Mouse (Mus musculus) bone marrow macrophage, adult 2 months (primary cell): ENCODE results near the gene D17H6S53E. TPM values are rescaled to one million over a fixed set of nuclear protein-coding genes. Genes with fewer than 3 reads are reported as not detected.
A peak's percentile ranks its signal among the peaks of the same experiment; 100 is the strongest.

Experiments
- H3K27ac ChIP-seq: 2 replicates; pipeline ENCODE4 v1.5.1; 2012; ENCODE audit warnings: low read depth, low read length; ENCODE audit not compliant: insufficient read depth
- H3K4me1 ChIP-seq: 2 replicates; pipeline ENCODE4 v1.6.1; 2012; ENCODE audit warnings: low read length; ENCODE audit not compliant: control insufficient read depth, insufficient read depth
- H3K4me3 ChIP-seq: 2 replicates; pipeline ENCODE4 v1.5.1; 2012; ENCODE audit warnings: mild to moderate bottlenecking, low read length, moderate library complexity; ENCODE audit not compliant: insufficient read depth
- CTCF ChIP-seq: IDR thresholded peaks from 2 replicates; pipeline ENCODE4 v1.5.1; 2012; ENCODE audit warnings: low read depth, mild to moderate bottlenecking, low read length, moderate library complexity
- POLR2A ChIP-seq: IDR thresholded peaks from 2 replicates; pipeline ENCODE4 v1.6.1; 2012; ENCODE audit warnings: mild to moderate bottlenecking, low read depth, low read length, borderline replicate concordance
- polyA plus RNA-seq: library from polyadenylated mRNA; stranded (reverse); fragments of >200 nt; gene quantifications from 2 replicates; pipeline ENCODE4 v1.2.4, GENCODE M21; 2012; ENCODE audit not compliant: missing spikeins, insufficient read depth, insufficient read length

The D17H6S53E gene
- polyA plus RNA-seq, 1 experiment, result 30.4 TPM

DNA sequence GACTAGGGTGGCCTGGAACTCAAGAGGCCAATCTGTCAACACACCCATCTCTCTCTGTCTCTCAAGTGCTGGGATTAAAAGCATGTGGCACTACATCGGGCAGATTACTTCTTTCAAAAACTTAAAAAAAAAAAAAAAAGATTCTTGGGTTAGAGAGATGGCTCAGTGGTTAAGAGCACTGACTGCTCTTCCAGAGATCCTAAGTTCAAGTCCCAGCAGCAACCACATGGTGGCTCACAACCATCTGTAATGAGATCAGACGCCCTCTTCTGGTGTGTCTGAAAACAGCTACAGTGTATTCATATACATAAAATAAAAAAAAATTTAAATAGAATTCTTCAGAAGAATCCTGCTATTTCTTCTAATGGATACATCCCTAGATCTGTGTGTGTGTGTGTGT is 38.0 kb upstream of the D17H6S53E start:
- Histone ChIP-seq H3K27ac (no peak overlapping the region), H3K4me3 (no peak overlapping the region), H3K4me1 (no peaks in the 10 kb centered on the region)
- TF ChIP-seq POLR2A, result no peak
- no peak for TF ChIP-seq CTCF

DNA sequence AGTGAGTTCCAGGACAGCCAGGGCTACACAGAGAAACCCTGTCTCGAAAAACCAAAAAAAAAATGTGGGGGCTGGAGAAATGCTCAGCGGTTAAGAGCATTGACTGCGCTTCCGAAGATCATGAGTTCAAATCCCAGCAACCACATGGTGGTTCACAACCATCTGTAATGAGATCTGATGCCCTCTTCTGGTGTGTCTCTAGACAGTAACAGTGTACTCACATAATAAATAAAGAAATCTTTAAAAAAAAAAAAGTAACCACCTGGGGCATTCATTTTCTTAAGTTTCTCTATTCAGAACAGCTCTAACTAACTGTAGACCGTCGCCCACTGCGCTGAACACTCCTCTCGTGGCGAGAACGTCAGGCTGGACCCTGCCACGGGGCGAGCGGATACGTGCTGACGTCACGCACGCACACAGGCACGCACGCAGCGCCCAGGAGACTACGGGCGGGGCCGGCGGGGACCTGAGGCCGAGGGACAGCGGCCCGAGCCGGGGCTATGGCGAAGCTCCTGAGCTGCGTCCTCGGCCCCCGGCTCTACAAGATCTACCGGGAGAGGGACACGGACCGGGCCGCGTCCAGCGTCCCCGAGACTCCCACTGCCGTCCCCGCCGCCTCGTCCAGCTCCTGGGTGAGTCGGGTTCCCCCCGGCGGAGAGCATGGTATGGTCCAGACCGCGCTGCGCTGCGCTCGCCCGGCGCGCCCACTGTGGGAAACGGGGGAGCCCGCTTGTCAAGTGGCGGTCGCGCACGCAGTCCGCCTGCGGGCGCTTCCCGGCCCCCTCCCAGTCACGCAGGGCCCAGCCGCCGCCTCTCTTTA is 37.1 kb upstream of the D17H6S53E start, which contains the start of gene Abhd16a:
Gene Abhd16a, plus strand, starts transcription at position 439 of the 820 bp plus-strand sequence.
- Histone ChIP-seq H3K4me1 (no peaks in the 10 kb centered on the region), H3K4me3 (peak within 1 kb of the TSS; percentile 94), H3K27ac (peak within 1 kb of the TSS; percentile 94)
- TF ChIP-seq CTCF, result no peak
- TF ChIP-seq POLR2A, result no peak

DNA sequence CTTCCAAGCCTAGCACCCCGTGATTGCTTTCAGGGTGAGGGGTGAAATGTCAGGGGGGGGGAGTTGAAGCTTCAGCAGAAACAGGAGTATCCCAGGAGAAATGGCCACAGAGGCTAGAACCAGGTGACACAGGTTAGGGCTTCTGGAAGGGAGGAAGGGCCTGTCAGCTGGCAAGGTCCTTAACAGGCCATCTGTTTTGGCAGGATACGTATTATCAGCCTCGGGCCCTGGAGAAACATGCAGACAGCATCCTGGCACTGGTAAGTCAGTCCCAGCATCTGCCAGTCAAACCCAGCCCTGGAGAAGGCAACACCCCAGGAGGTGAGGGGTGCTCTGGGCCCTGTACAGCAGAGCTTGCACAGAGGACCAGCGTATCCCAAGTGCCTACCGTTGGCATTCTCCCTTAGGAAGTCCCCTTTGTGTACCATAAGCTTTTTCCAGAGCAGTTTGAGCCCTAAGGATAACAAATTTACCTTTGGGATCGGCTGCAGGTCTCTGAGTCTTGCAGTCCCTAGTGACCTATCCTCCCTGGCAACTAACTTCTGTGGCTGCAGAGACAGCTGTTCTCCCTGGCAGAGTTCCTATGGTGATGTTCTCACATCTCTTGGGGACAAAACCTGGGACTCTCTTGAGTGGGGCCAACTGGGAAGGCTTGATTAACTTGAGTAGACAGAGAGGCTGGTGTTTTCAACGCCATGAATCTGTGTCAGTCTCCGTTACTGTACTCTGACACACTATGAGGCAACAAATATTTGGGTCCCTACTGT is 35.8 kb upstream of the D17H6S53E start:
- TF ChIP-seq CTCF (no peak), POLR2A (no peak)
- peaks cover 6% of the 10 kb centered on the region for H3K4me1 ChIP-seq
- peak overlapping the region; percentile 94 for H3K4me3 ChIP-seq
- no peak overlapping the region for H3K27ac ChIP-seq

GRCm38 (mm10) chr17:35092403-35093198 is 33.6 kb upstream of the D17H6S53E start:
- H3K27ac ChIP-seq, result no peak overlapping the region
- peaks cover 6% of the 10 kb centered on the region for H3K4me1 ChIP-seq
- no peak overlapping the region for H3K4me3 ChIP-seq
- TF ChIP-seq POLR2A (no peak), CTCF (no peak)

- Histone ChIP-seq H3K4me3 (no peak overlapping the region), H3K4me1 (peaks cover 6% of the 10 kb centered on the region), H3K27ac (no peak overlapping the region)
- TF ChIP-seq POLR2A (no peak), CTCF (no peak)
Observed at GRCm38 (mm10) chr17:35094475-35095365, 31.5 kb upstream of the D17H6S53E start.

DNA sequence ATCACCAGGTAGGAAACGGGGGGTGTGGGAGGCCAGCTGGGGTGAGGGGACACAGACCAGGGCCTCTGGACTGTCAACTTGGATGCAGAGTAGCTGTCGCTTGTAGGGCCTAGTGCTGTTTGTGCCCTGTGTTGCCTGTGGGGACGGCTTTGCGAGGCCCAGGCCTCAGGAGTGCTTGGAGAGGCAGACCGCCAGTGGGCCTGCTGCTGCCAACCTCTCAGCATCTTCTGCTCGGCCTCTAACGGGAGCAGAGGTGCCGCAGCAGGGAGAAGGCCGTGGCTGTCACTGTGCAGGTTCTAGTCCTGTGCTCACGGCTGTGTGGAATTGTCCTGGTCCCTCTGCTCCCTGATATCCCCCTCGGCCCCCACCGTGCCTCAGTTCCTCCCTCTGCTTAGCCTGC is 29.6 kb upstream of the D17H6S53E start:
- Histone ChIP-seq H3K27ac (no peak overlapping the region), H3K4me1 (peaks cover 6% of the 10 kb centered on the region), H3K4me3 (no peak overlapping the region)
- TF ChIP-seq POLR2A (no peak), CTCF (no peak)

GRCm38 (mm10) chr17:35097164-35097655 is 29.0 kb upstream of the D17H6S53E start:
- TF ChIP-seq CTCF, result no peak
- no peak for TF ChIP-seq POLR2A
- Histone ChIP-seq H3K4me1 (peaks cover 6% of the 10 kb centered on the region), H3K27ac (no peak overlapping the region), H3K4me3 (no peak overlapping the region)

DNA sequence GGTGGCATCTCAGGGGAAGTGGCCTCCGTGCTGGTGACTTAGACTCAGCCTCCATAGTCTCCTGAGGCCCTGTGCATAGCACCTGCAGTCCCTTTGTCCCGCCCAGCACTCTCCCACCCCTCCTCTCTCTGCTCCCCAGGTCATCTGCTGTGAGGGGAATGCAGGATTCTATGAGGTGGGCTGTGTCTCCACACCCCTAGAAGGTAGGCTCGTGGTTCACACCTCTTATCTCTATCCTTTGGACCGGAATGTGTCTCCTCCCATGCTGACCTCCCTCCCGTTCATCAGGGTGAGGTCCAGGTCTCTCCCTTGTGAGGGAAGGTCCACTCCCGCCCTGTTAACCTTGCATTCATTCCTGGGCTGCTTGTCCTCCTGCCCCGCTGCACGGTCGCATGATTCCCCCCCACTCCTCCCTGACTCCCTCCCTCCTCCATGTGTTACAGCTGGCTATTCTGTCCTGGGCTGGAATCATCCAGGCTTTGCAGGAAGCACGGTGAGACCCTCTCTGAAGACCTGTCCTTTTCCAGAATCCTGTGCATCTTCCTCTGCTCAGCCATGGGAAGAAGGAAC is 25.9 kb upstream of the D17H6S53E start:
- TF ChIP-seq POLR2A, result no peak
- no peak for TF ChIP-seq CTCF
- Histone ChIP-seq H3K27ac (no peak overlapping the region), H3K4me3 (no peak overlapping the region), H3K4me1 (no peaks in the 10 kb centered on the region)

GRCm38 (mm10) chr17:35101161-35101560 is 25.0 kb upstream of the D17H6S53E start:
- no peak for TF ChIP-seq POLR2A
- no peak for TF ChIP-seq CTCF
- H3K27ac ChIP-seq, result no peak overlapping the region
- H3K4me3 ChIP-seq, result no peak overlapping the region
- H3K4me1 ChIP-seq, result no peaks in the 10 kb centered on the region
